Mouse (Mus musculus): ENCODE measurements around the gene Mgat4c. TPM values are rescaled to one million over a fixed set of nuclear protein-coding genes. Genes with fewer than 3 reads are reported as not detected.

Gene Mgat4c
- not detected in 2 replicates for polyA plus RNA-seq (2014; fragmentation: Nextera tagmentation; extraction: Ambion mirVana)

GRCm38 (mm10) chr10:101681437-101681912, at the start of gene Mgat4c:
TSS of gene Mgat4c (plus strand) at chr10:101681487.
- Histone ChIP-seq H3K4me1 (replicated peaks; ENCODE audit: control insufficient read depth, insufficient read depth, low read length) (no peaks in the 10 kb centered on the region), H3K4me3 (ENCODE audit: low read depth, low read length) (no peak within 1 kb of the TSS), H3K27ac (ENCODE audit: low read depth, low read length) (no peak within 1 kb of the TSS), H3K9me3 (ENCODE audit: control insufficient read depth, low read length) (no peaks in the 10 kb centered on the region), H3K9ac (ENCODE audit: low read depth, low read length) (no peak within 1 kb of the TSS), H3K27me3 (replicated peaks; ENCODE audit: control insufficient read depth, insufficient read depth, low read length) (no peaks in the 10 kb centered on the region), H3K4me2 (no peak within 1 kb of the TSS), H3K36me3 (ENCODE audit: control insufficient read depth, insufficient read depth, low read length) (no peaks in the 10 kb centered on the region)
- DNase-seq (ENCODE audit: low spot score) (no peak), ATAC-seq (replicated peaks; ENCODE audit: low FRiP score) (no peak)
- WGBS = 60% methylated on average over 6 of the region's 6 CpGs

GRCm38 (mm10) chr10:101635266-101635665, 46.0 kb upstream of the Mgat4c start:
- no peaks in the 10 kb centered on the region for H3K27me3 ChIP-seq (replicated peaks; ENCODE audit: control insufficient read depth, insufficient read depth, low read length)
- WGBS = 74% methylated on average over 6 of the region's 6 CpGs

GRCm38 (mm10) chr10:101641048-101641447, 40.2 kb upstream of the Mgat4c start:
- WGBS = 68% methylated on average over 2 of the region's 2 CpGs
- Histone ChIP-seq H3K27ac (ENCODE audit: low read depth, low read length) (no peak overlapping the region), H3K4me1 (replicated peaks; ENCODE audit: control insufficient read depth, insufficient read depth, low read length) (no peaks in the 10 kb centered on the region), H3K4me3 (ENCODE audit: low read depth, low read length) (no peak overlapping the region), H3K36me3 (ENCODE audit: control insufficient read depth, insufficient read depth, low read length) (no peaks in the 10 kb centered on the region), H3K9me3 (ENCODE audit: control insufficient read depth, low read length) (no peaks in the 10 kb centered on the region), H3K9ac (ENCODE audit: low read depth, low read length) (no peak overlapping the region), H3K27me3 (replicated peaks; ENCODE audit: control insufficient read depth, insufficient read depth, low read length) (no peaks in the 10 kb centered on the region), H3K4me2 (no peak overlapping the region)
- no peak for DNase-seq (ENCODE audit: low spot score)
- ATAC-seq (replicated peaks; ENCODE audit: low FRiP score) = no peak

More at GRCm38 (mm10) chr10:101635266-101635665, 46.0 kb upstream of the Mgat4c start:
- Histone ChIP-seq H3K27ac (ENCODE audit: low read depth, low read length) (no peak overlapping the region), H3K9ac (ENCODE audit: low read depth, low read length) (no peak overlapping the region), H3K4me2 (no peak overlapping the region), H3K9me3 (ENCODE audit: control insufficient read depth, low read length) (no peaks in the 10 kb centered on the region), H3K36me3 (ENCODE audit: control insufficient read depth, insufficient read depth, low read length) (no peaks in the 10 kb centered on the region), H3K4me3 (ENCODE audit: low read depth, low read length) (no peak overlapping the region), H3K4me1 (replicated peaks; ENCODE audit: control insufficient read depth, insufficient read depth, low read length) (no peaks in the 10 kb centered on the region)
- DNase-seq (ENCODE audit: low spot score) = no peak
- ATAC-seq (replicated peaks; ENCODE audit: low FRiP score) = no peak

GRCm38 (mm10) chr10:101681914-101682313, 627 bp downstream of the Mgat4c start:
- ATAC-seq (replicated peaks; ENCODE audit: low FRiP score) (no peak), DNase-seq (ENCODE audit: low spot score) (no peak)
- Histone ChIP-seq H3K4me1 (replicated peaks; ENCODE audit: control insufficient read depth, insufficient read depth, low read length) (no peaks in the 10 kb centered on the region), H3K9me3 (ENCODE audit: control insufficient read depth, low read length) (no peaks in the 10 kb centered on the region), H3K9ac (ENCODE audit: low read depth, low read length) (no peak overlapping the region), H3K27ac (ENCODE audit: low read depth, low read length) (no peak overlapping the region), H3K4me3 (ENCODE audit: low read depth, low read length) (no peak overlapping the region), H3K4me2 (no peak overlapping the region), H3K27me3 (replicated peaks; ENCODE audit: control insufficient read depth, insufficient read depth, low read length) (no peaks in the 10 kb centered on the region), H3K36me3 (ENCODE audit: control insufficient read depth, insufficient read depth, low read length) (no peaks in the 10 kb centered on the region)
- WGBS = 84% methylated on average over 5 of the region's 5 CpGs

GRCm38 (mm10) chr10:101761828-101762227, 80.5 kb downstream of the Mgat4c start:
- Histone ChIP-seq H3K4me3 (ENCODE audit: low read depth, low read length) (no peak overlapping the region), H3K9me3 (ENCODE audit: control insufficient read depth, low read length) (no peaks in the 10 kb centered on the region), H3K27ac (ENCODE audit: low read depth, low read length) (no peak overlapping the region), H3K4me2 (no peak overlapping the region), H3K9ac (ENCODE audit: low read depth, low read length) (no peak overlapping the region), H3K27me3 (replicated peaks; ENCODE audit: control insufficient read depth, insufficient read depth, low read length) (no peaks in the 10 kb centered on the region), H3K4me1 (replicated peaks; ENCODE audit: control insufficient read depth, insufficient read depth, low read length) (no peaks in the 10 kb centered on the region), H3K36me3 (ENCODE audit: control insufficient read depth, insufficient read depth, low read length) (no peaks in the 10 kb centered on the region)
- DNase-seq (ENCODE audit: low spot score) = no peak
- 73% methylated on average over 3 of the region's 3 CpGs for WGBS
- no peak; the same call in 1 of the 2 replicates for ATAC-seq (replicated peaks; ENCODE audit: low FRiP score)

GRCm38 (mm10) chr10:101770688-101771087, 89.4 kb downstream of the Mgat4c start:
- no peaks in the 10 kb centered on the region for H3K36me3 ChIP-seq (ENCODE audit: control insufficient read depth, insufficient read depth, low read length)
- no peaks in the 10 kb centered on the region for H3K4me1 ChIP-seq (replicated peaks; ENCODE audit: control insufficient read depth, insufficient read depth, low read length)
- H3K9ac ChIP-seq (ENCODE audit: low read depth, low read length) = no peak overlapping the region
- H3K27ac ChIP-seq (ENCODE audit: low read depth, low read length) = no peak overlapping the region
- ATAC-seq (replicated peaks; ENCODE audit: low FRiP score) (no peak), DNase-seq (ENCODE audit: low spot score) (no peak)
- no peaks in the 10 kb centered on the region for H3K9me3 ChIP-seq (ENCODE audit: control insufficient read depth, low read length)
- H3K27me3 ChIP-seq (replicated peaks; ENCODE audit: control insufficient read depth, insufficient read depth, low read length) = no peaks in the 10 kb centered on the region
- H3K4me3 ChIP-seq (ENCODE audit: low read depth, low read length) = no peak overlapping the region
- 89% methylated on average over 1 of the region's 1 CpGs for WGBS
- H3K4me2 ChIP-seq = no peak overlapping the region

GRCm38 (mm10) chr10:101771157-101771556, 89.9 kb downstream of the Mgat4c start:
- no peaks in the 10 kb centered on the region for H3K36me3 ChIP-seq (ENCODE audit: control insufficient read depth, insufficient read depth, low read length)
- 82% methylated on average over 4 of the region's 4 CpGs for WGBS
- H3K4me1 ChIP-seq (replicated peaks; ENCODE audit: control insufficient read depth, insufficient read depth, low read length) = no peaks in the 10 kb centered on the region
- no peak overlapping the region for H3K4me2 ChIP-seq
- H3K9ac ChIP-seq (ENCODE audit: low read depth, low read length) = no peak overlapping the region
- no peak overlapping the region for H3K4me3 ChIP-seq (ENCODE audit: low read depth, low read length)
- H3K27ac ChIP-seq (ENCODE audit: low read depth, low read length) = no peak overlapping the region
- no peaks in the 10 kb centered on the region for H3K27me3 ChIP-seq (replicated peaks; ENCODE audit: control insufficient read depth, insufficient read depth, low read length)
- no peaks in the 10 kb centered on the region for H3K9me3 ChIP-seq (ENCODE audit: control insufficient read depth, low read length)
- ATAC-seq (replicated peaks; ENCODE audit: low FRiP score) = no peak
- DNase-seq (ENCODE audit: low spot score) = no peak

GRCm38 (mm10) chr10:101783161-101783744, 102.0 kb downstream of the Mgat4c start:
- Histone ChIP-seq H3K4me2 (no peak overlapping the region), H3K9ac (ENCODE audit: low read depth, low read length) (no peak overlapping the region), H3K4me1 (replicated peaks; ENCODE audit: control insufficient read depth, insufficient read depth, low read length) (no peaks in the 10 kb centered on the region), H3K4me3 (ENCODE audit: low read depth, low read length) (no peak overlapping the region), H3K27ac (ENCODE audit: low read depth, low read length) (no peak overlapping the region), H3K36me3 (ENCODE audit: control insufficient read depth, insufficient read depth, low read length) (no peaks in the 10 kb centered on the region), H3K9me3 (ENCODE audit: control insufficient read depth, low read length) (no peaks in the 10 kb centered on the region), H3K27me3 (replicated peaks; ENCODE audit: control insufficient read depth, insufficient read depth, low read length) (no peaks in the 10 kb centered on the region)
- ATAC-seq (replicated peaks; ENCODE audit: low FRiP score) = no peak
- DNase-seq (ENCODE audit: low spot score) = no peak
- 73% methylated on average over 3 of the region's 3 CpGs for WGBS

GRCm38 (mm10) chr10:101795507-101795906, 114.2 kb downstream of the Mgat4c start:
- no peaks in the 10 kb centered on the region for H3K27me3 ChIP-seq (replicated peaks; ENCODE audit: control insufficient read depth, insufficient read depth, low read length)
- DNase-seq (ENCODE audit: low spot score) = no peak
- H3K4me3 ChIP-seq (ENCODE audit: low read depth, low read length) = no peak overlapping the region
- no peaks in the 10 kb centered on the region for H3K4me1 ChIP-seq (replicated peaks; ENCODE audit: control insufficient read depth, insufficient read depth, low read length)
- H3K9ac ChIP-seq (ENCODE audit: low read depth, low read length) = no peak overlapping the region
- H3K36me3 ChIP-seq (ENCODE audit: control insufficient read depth, insufficient read depth, low read length) = no peaks in the 10 kb centered on the region
- no peaks in the 10 kb centered on the region for H3K9me3 ChIP-seq (ENCODE audit: control insufficient read depth, low read length)
- no peak for ATAC-seq (replicated peaks; ENCODE audit: low FRiP score)
- 78% methylated on average over 1 of the region's 1 CpGs for WGBS
- H3K4me2 ChIP-seq = no peak overlapping the region
- H3K27ac ChIP-seq (ENCODE audit: low read depth, low read length) = no peak overlapping the region
